Mouse (Mus musculus): ENCODE measurements at regions not wholly inside any gene's neighbourhood (a gene's known extent, or its start where the extent isn't known, plus 50 kb on each side); places are given as distances from the start of the nearest gene placed in this dataset.

GRCm38 (mm10) chr1:24832246-24832645, 153.8 kb downstream of the Lmbrd1 start:
- no peak for DNase-seq

- DNase-seq, result no peak
Measured at GRCm38 (mm10) chr1:24866877-24867276, 188.4 kb downstream of the Lmbrd1 start.

GRCm38 (mm10) chr1:24869772-24870171, 191.3 kb downstream of the Lmbrd1 start:
- DNase-seq, result peak; percentile 11

- DNase-seq, result no peak
Measured at GRCm38 (mm10) chr1:24870685-24871417, 192.4 kb downstream of the Lmbrd1 start.

GRCm38 (mm10) chr1:24877014-24877413, 198.6 kb downstream of the Lmbrd1 start:
- no peak for DNase-seq

GRCm38 (mm10) chr1:24883638-24884037, 205.2 kb downstream of the Lmbrd1 start:
- DNase-seq, result no peak

- DNase-seq, result peak; percentile 80
Measured at GRCm38 (mm10) chr1:24901278-24901677, 222.8 kb downstream of the Lmbrd1 start.

GRCm38 (mm10) chr1:24938303-24939263, 260.2 kb downstream of the Lmbrd1 start:
- no peak for DNase-seq

GRCm38 (mm10) chr1:24942757-24943296, 264.4 kb downstream of the Lmbrd1 start:
- no peak for DNase-seq

- no peak for DNase-seq
Measured at GRCm38 (mm10) chr1:24943451-24943850, 265.0 kb downstream of the Lmbrd1 start.

- DNase-seq, result no peak
Measured at GRCm38 (mm10) chr1:24972681-24973080, 294.3 kb downstream of the Lmbrd1 start.

GRCm38 (mm10) chr1:25008456-25009169, 330.2 kb downstream of the Lmbrd1 start:
- DNase-seq, result no peak

- DNase-seq, result no peak
Measured at GRCm38 (mm10) chr1:25012754-25013153, 334.3 kb downstream of the Lmbrd1 start.

Measured in right cerebral cortex, postnatal 14 days (tissue).